Mouse (Mus musculus) intestine, embryonic 14.5 days (tissue): ENCODE measurements around the gene Srd5a1. TPM values are rescaled to one million over a fixed set of nuclear protein-coding genes. Genes with fewer than 3 reads are reported as not detected.

Experiments used
- ATAC-seq: fragments of 200-750 bp; cut with Nextera tagmentation; replicated peaks from 2 replicates; pipeline ENCODE4 v1.8.0; 2017; ENCODE audit warnings: low read depth, moderate number of reproducible peaks, moderate TSS enrichment, moderate library complexity; ENCODE audit not compliant: low FRiP score, low TSS enrichment
- DNase-seq: peaks from one replicate; pipeline ENCODE4 v3.0.0-alpha.2; 2018; ENCODE audit warnings: low spot score
- H3K27ac ChIP-seq: fragments of 300-500 bp; sonication (generic); 2 replicates; pipeline ENCODE4 v1.5.1; 2014; ENCODE audit warnings: low read depth, mild to moderate bottlenecking, control low read depth
- H3K27me3 ChIP-seq: fragments of 300-500 bp; sonication (generic); replicated peaks from 2 replicates; pipeline ENCODE4 v1.6.1; 2014; ENCODE audit warnings: low read length, control low read depth; ENCODE audit not compliant: control insufficient read depth, insufficient read depth
- H3K36me3 ChIP-seq: fragments of 300-500 bp; sonication (generic); 2 replicates; pipeline ENCODE4 v1.6.1; 2014; ENCODE audit warnings: low read length, control low read depth; ENCODE audit not compliant: control insufficient read depth, insufficient read depth
- H3K4me1 ChIP-seq: fragments of 300-500 bp; sonication (generic); replicated peaks from 2 replicates; pipeline ENCODE4 v1.6.1; 2014; ENCODE audit warnings: low read length, control low read depth, mixed read lengths; ENCODE audit not compliant: control insufficient read depth, insufficient read depth
- H3K4me2 ChIP-seq: fragments of 300-500 bp; sonication (generic); 2 replicates; pipeline ENCODE4 v1.6.1; 2014; ENCODE audit warnings: low read length
- H3K4me3 ChIP-seq: fragments of 300-500 bp; sonication (generic); 2 replicates; pipeline ENCODE4 v1.5.1; 2014; ENCODE audit warnings: low read depth, low read length, control low read depth, mixed read lengths
- H3K9ac ChIP-seq: fragments of 300-500 bp; sonication (generic); 2 replicates; pipeline ENCODE4 v1.6.1; 2014; ENCODE audit warnings: mild to moderate bottlenecking, low read length
- H3K9me3 ChIP-seq: fragments of 300-500 bp; sonication (generic); 2 replicates; pipeline ENCODE4 v1.6.1; 2016; ENCODE audit warnings: low read length, control low read depth; ENCODE audit not compliant: control insufficient read depth
- WGBS: fragments of 180-500 bp; shearing (Covaris S2); extraction: QIAGEN DNeasy Blood & Tissue Kit; methylation state at CpG from one replicate; pipeline ENCODE4 v1.1.7; 2014; 5-methylcytosine and 5-hydroxymethylcytosine counted together
- polyA plus RNA-seq: library from polyadenylated mRNA; unstranded; fragments of >200 nt; fragmentation: Nextera tagmentation; extraction: Ambion mirVana; gene quantifications from 2 replicates; pipeline ENCODE4 v1.2.1, GENCODE M21; 2014

The Srd5a1 gene
- polyA plus RNA-seq, 1 experiment from 2014 or later: 25.2 TPM

- ATAC-seq (no peak), DNase-seq (no peak)
- no peak overlapping the region for H3K4me3 ChIP-seq
- H3K4me1 ChIP-seq: no peaks in the 10 kb centered on the region
- no peaks in the 10 kb centered on the region for H3K9me3 ChIP-seq
- H3K27ac ChIP-seq: no peak overlapping the region
- H3K27me3 ChIP-seq: no peaks in the 10 kb centered on the region
- no peak overlapping the region for H3K9ac ChIP-seq
- WGBS: 94% methylated on average over 9 of the region's 9 CpGs
- peaks cover 98% of the 10 kb centered on the region for H3K36me3 ChIP-seq
- H3K4me2 ChIP-seq: no peak overlapping the region
Measured at GRCm38 (mm10) chr13:69633551-69633950, 22.3 kb upstream of the Srd5a1 start.

GRCm38 (mm10) chr13:69631659-69632058 lies 20.4 kb upstream of the Srd5a1 start:
- H3K9ac ChIP-seq: no peak overlapping the region
- no peak overlapping the region for H3K4me2 ChIP-seq
- no peaks in the 10 kb centered on the region for H3K9me3 ChIP-seq
- no peak overlapping the region for H3K4me3 ChIP-seq
- DNase-seq: no peak
- peaks cover 98% of the 10 kb centered on the region for H3K36me3 ChIP-seq
- ATAC-seq: no peak
- H3K27ac ChIP-seq: no peak overlapping the region
- 89% methylated on average over 4 of the region's 4 CpGs for WGBS
- no peaks in the 10 kb centered on the region for H3K4me1 ChIP-seq
- no peaks in the 10 kb centered on the region for H3K27me3 ChIP-seq

GRCm38 (mm10) chr13:69631111-69631510 lies 19.9 kb upstream of the Srd5a1 start:
- Histone ChIP-seq H3K9me3 (no peaks in the 10 kb centered on the region), H3K27ac (no peak overlapping the region), H3K36me3 (peaks cover 98% of the 10 kb centered on the region), H3K4me3 (no peak overlapping the region), H3K9ac (no peak overlapping the region), H3K4me1 (no peaks in the 10 kb centered on the region), H3K4me2 (no peak overlapping the region), H3K27me3 (no peaks in the 10 kb centered on the region)
- no peak for ATAC-seq
- no peak for DNase-seq
- 91% methylated on average over 3 of the region's 3 CpGs for WGBS

- peaks cover 98% of the 10 kb centered on the region for H3K36me3 ChIP-seq
Measured at GRCm38 (mm10) chr13:69630576-69630975, 19.3 kb upstream of the Srd5a1 start.

GRCm38 (mm10) chr13:69627941-69628340 lies 16.7 kb upstream of the Srd5a1 start:
- Histone ChIP-seq H3K4me3 (no peak overlapping the region), H3K27ac (no peak overlapping the region), H3K36me3 (peaks cover 98% of the 10 kb centered on the region), H3K4me1 (no peaks in the 10 kb centered on the region), H3K9me3 (no peaks in the 10 kb centered on the region), H3K9ac (no peak overlapping the region), H3K4me2 (no peak overlapping the region), H3K27me3 (no peaks in the 10 kb centered on the region)
- ATAC-seq: no peak
- DNase-seq: no peak
- WGBS: 94% methylated on average over 3 of the region's 3 CpGs

More at GRCm38 (mm10) chr13:69630576-69630975, 19.3 kb upstream of the Srd5a1 start:
- Histone ChIP-seq H3K4me3 (no peak overlapping the region), H3K4me2 (no peak overlapping the region), H3K9me3 (no peaks in the 10 kb centered on the region), H3K4me1 (no peaks in the 10 kb centered on the region), H3K27me3 (no peaks in the 10 kb centered on the region), H3K27ac (no peak overlapping the region), H3K9ac (no peak overlapping the region)
- DNase-seq (no peak), ATAC-seq (no peak)
- WGBS: 81% methylated on average over 8 of the region's 8 CpGs

- H3K27me3 ChIP-seq: no peaks in the 10 kb centered on the region
- no peak overlapping the region for H3K4me2 ChIP-seq
- H3K36me3 ChIP-seq: peaks cover 96% of the 10 kb centered on the region
- no peaks in the 10 kb centered on the region for H3K4me1 ChIP-seq
- no peaks in the 10 kb centered on the region for H3K9me3 ChIP-seq
- DNase-seq (no peak), ATAC-seq (no peak)
- no peak overlapping the region for H3K9ac ChIP-seq
- no peak overlapping the region for H3K4me3 ChIP-seq
- no peak overlapping the region for H3K27ac ChIP-seq
- WGBS: 96% methylated on average over 3 of the region's 3 CpGs
Measured at GRCm38 (mm10) chr13:69624510-69624909, 13.3 kb upstream of the Srd5a1 start.

- DNase-seq: no peak
- WGBS: 88% methylated on average over 5 of the region's 5 CpGs
- H3K27me3 ChIP-seq: no peaks in the 10 kb centered on the region
- H3K9me3 ChIP-seq: no peaks in the 10 kb centered on the region
- no peaks in the 10 kb centered on the region for H3K4me1 ChIP-seq
- ATAC-seq: no peak
- H3K4me3 ChIP-seq: no peak overlapping the region
- no peak overlapping the region for H3K27ac ChIP-seq
- no peak overlapping the region for H3K4me2 ChIP-seq
- H3K9ac ChIP-seq: no peak overlapping the region
- H3K36me3 ChIP-seq: peaks cover 96% of the 10 kb centered on the region
Measured at GRCm38 (mm10) chr13:69623843-69624242, 12.6 kb upstream of the Srd5a1 start.

- Histone ChIP-seq H3K27me3 (no peaks in the 10 kb centered on the region), H3K9ac (no peak overlapping the region), H3K4me3 (no peak overlapping the region), H3K4me2 (no peak overlapping the region), H3K36me3 (peaks cover 85% of the 10 kb centered on the region), H3K9me3 (no peaks in the 10 kb centered on the region), H3K27ac (no peak overlapping the region), H3K4me1 (peaks cover 9% of the 10 kb centered on the region)
- 84% methylated on average over 6 of the region's 6 CpGs for WGBS
- ATAC-seq (no peak), DNase-seq (no peak)
Measured at GRCm38 (mm10) chr13:69616716-69617115, 5.5 kb upstream of the Srd5a1 start.

- peak overlapping the region; percentile 67; the same call in 1 of the 2 replicates for H3K27ac ChIP-seq
- H3K9me3 ChIP-seq: no peaks in the 10 kb centered on the region
- H3K9ac ChIP-seq: peak overlapping the region; percentile 87
- peak overlapping the region; percentile 72 for H3K4me3 ChIP-seq
- DNase-seq (no peak), ATAC-seq (no peak)
- under 1% methylated on average over 24 of the region's 24 CpGs for WGBS
- H3K4me2 ChIP-seq: peak overlapping the region; percentile 77
- peaks cover 14% of the 10 kb centered on the region for H3K4me1 ChIP-seq
- peaks cover 40% of the 10 kb centered on the region for H3K36me3 ChIP-seq
- H3K27me3 ChIP-seq: no peaks in the 10 kb centered on the region
Measured at GRCm38 (mm10) chr13:69612175-69612544, 918 bp upstream of the Srd5a1 start.
